Mouse (Mus musculus): ENCODE results near the gene Dazap2. TPM values are rescaled to one million over a fixed set of nuclear protein-coding genes. Genes with fewer than 3 reads are reported as not detected.

Dazap2 gene
- total and polyA plus RNA-seq, 3 experiments = 100 to 341 (median 233) TPM

DNA sequence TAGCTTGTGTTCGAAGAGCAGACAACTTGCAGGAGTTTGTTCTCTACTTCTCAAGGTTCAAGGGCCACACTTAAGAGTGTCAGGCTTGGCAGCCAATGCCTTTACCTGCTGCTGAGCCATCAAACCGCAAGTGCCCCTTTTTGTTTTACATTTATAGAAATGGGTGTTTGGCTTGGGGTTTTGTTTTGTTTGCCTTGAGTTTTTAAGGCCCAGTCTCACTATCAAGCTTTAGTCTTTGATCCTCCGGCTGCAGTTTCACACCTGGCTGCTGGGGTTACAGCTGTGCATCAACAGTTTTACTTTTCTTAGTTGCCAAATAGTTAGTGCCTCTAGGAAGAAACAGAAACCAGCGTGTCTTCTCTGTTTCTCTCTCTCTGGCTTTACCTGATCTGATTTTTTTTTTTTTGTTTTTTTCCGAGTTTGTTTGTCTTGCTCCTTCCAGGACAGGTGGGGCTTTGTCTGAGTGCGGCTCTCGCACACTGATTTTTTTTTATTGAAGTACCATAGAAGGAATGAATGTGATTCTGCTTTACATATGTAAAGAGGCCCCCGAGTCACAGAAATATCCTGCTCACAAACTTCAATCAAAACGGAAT, 16.8 kb upstream of the Dazap2 start:
- Histone ChIP-seq H3K9ac (ENCODE audit: control insufficient read depth, low read depth, low read length, poor library complexity, severe bottlenecking) (peak overlapping the region; percentile 65), H3K9me3 (replicated peaks; ENCODE audit: insufficient read depth, low read length) (no peaks in the 10 kb centered on the region), H3K4me1 (ENCODE audit: control insufficient read depth in 1 of 2, insufficient read depth in 2 of 2, low read length in 2 of 2) (peaks cover 4 to 11% of the 10 kb centered on the region in 2 experiments), H3K79me2 (ENCODE audit: control insufficient read depth, insufficient read depth, low read length, poor library complexity) (no peaks in the 10 kb centered on the region; the same call in 1 of the 2 replicates), H3K36me3 (ENCODE audit: control insufficient read depth in 1 of 2, insufficient read depth in 2 of 2, low read length in 2 of 2) (peaks cover 0 to 3% of the 10 kb centered on the region in 2 experiments; a peak in 1 of 4 replicates), H3K27me3 (ENCODE audit: control insufficient read depth in 1 of 2, insufficient read depth in 2 of 2, low read length in 2 of 2) (peaks cover 3 to 4% of the 10 kb centered on the region in 2 experiments; a peak in 3 of 4 replicates), H3K27ac (ENCODE audit: control insufficient read depth, low read depth, low read length) (no peak overlapping the region), H3K4me3 (ENCODE audit: control insufficient read depth in 1 of 2, insufficient read depth in 1 of 2, low read depth in 2 of 2, low read length in 2 of 2) (peak overlapping the region; percentile 60 to 96)
- peak; percentile 41 for DNase-seq (ENCODE audit: low read depth, low spot score)
- TF ChIP-seq ZNF384 (IDR thresholded peaks at IDR 0.05; ENCODE audit: low read depth, low read length) (peak; percentile 43; the same call in 1 of the 2 replicates), RCOR1 (IDR thresholded peaks at IDR 0.05; ENCODE audit: low read depth, low read length) (peak; percentile 27; the same call in 1 of the 2 replicates), E2F4 (IDR thresholded peaks at IDR 0.05; ENCODE audit: borderline replicate concordance, low read depth, low read length) (no peak)

DNA sequence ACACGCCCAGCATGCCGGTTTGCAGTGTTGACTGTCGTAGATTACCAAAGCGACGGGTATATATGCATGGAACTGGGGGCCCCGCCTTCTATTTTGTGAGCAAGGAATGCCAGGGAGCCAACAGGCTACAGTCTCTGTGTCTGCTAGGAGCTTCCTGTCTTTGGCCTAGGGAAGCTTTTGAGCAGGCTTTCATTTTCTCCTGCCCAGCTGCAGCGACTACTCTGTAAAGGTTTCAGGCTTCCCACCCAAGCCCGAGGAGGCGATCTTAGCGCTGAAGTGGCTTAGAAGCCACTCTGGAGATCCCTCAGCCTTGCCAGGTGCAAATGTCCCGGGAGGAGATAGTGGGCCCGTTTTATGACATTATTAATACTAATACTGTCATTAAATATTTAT, 16.3 kb upstream of the Dazap2 start:
- H3K79me2 ChIP-seq (ENCODE audit: control insufficient read depth, insufficient read depth, low read length, poor library complexity) = no peaks in the 10 kb centered on the region; the same call in 1 of the 2 replicates
- peaks cover 0 to 3% of the 10 kb centered on the region in 2 experiments; a peak in 1 of 4 replicates for H3K36me3 ChIP-seq (ENCODE audit: control insufficient read depth in 1 of 2, insufficient read depth in 2 of 2, low read length in 2 of 2)
- H3K9ac ChIP-seq (ENCODE audit: control insufficient read depth, low read depth, low read length, poor library complexity, severe bottlenecking) = peak overlapping the region; percentile 65
- H3K4me3 ChIP-seq (ENCODE audit: control insufficient read depth in 1 of 2, insufficient read depth in 1 of 2, low read depth in 2 of 2, low read length in 2 of 2) = peak overlapping the region; percentile 60 to 96
- DNase-seq (ENCODE audit: low read depth, low spot score) = peak; percentile 72
- H3K9me3 ChIP-seq (replicated peaks; ENCODE audit: insufficient read depth, low read length) = no peaks in the 10 kb centered on the region
- H3K27me3 ChIP-seq (ENCODE audit: control insufficient read depth in 1 of 2, insufficient read depth in 2 of 2, low read length in 2 of 2) = peaks cover under 1 to 4% of the 10 kb centered on the region in 2 experiments; a peak in 3 of 4 replicates
- TF ChIP-seq MEF2A (IDR thresholded peaks at IDR 0.05; ENCODE audit: extremely low read depth, insufficient replicate concordance, low read depth, low read length, poor library complexity, severe bottlenecking) = no peak
- TF ChIP-seq MXI1 (IDR thresholded peaks at IDR 0.05; ENCODE audit: low read depth, low read length) = peak; percentile 61
- TF ChIP-seq CTCF (IDR thresholded peaks at IDR 0.05 in 2 of 3, conservative IDR thresholded peaks at IDR 0.05 in 1 of 3; ENCODE audit: control insufficient read depth in 1 of 3, insufficient read depth in 1 of 3, low read depth in 2 of 3, low read length in 3 of 3, poor library complexity in 1 of 3, severe bottlenecking in 1 of 3) = no peak
- TF ChIP-seq CHD1 (IDR thresholded peaks at IDR 0.05; ENCODE audit: low read depth, low read length) = no peak
- no peak for TF ChIP-seq MAZ (IDR thresholded peaks at IDR 0.05; ENCODE audit: low read depth, low read length)
- no peak for TF ChIP-seq RCOR1 (IDR thresholded peaks at IDR 0.05; ENCODE audit: low read depth, low read length)
- TF ChIP-seq TAL1 (IDR thresholded peaks at IDR 0.05; ENCODE audit: low read length) = no peak
- TF ChIP-seq MYC (IDR thresholded peaks at IDR 0.05; ENCODE audit: low read depth, low read length) = no peak
- TF ChIP-seq KAT2A (conservative IDR thresholded peaks at IDR 0.05; ENCODE audit: low read depth, low read length) = no peak
- no peak for TF ChIP-seq MAFK (IDR thresholded peaks at IDR 0.05; ENCODE audit: borderline replicate concordance, low read depth, low read length)
- TF ChIP-seq SMC3 (IDR thresholded peaks at IDR 0.05; ENCODE audit: low read depth, low read length) = no peak
- 0 out of 4 replicates have a peak, but pooled peaks of 1 of the 2 experiments have one; percentile 16 for TF ChIP-seq POLR2A (IDR thresholded peaks at IDR 0.05; ENCODE audit: control insufficient read depth in 1 of 2, insufficient read depth in 1 of 2, low read depth in 1 of 2, low read length in 2 of 2, poor library complexity in 1 of 2)
- TF ChIP-seq SIN3A (IDR thresholded peaks at IDR 0.05; ENCODE audit: low read length) = no peak; the same call in 1 of the 2 replicates
- TF ChIP-seq USF1 (IDR thresholded peaks at IDR 0.05; ENCODE audit: low read depth, low read length) = no peak
- no peak for TF ChIP-seq MYB (IDR thresholded peaks at IDR 0.05; ENCODE audit: low read depth, low read length)
- no peak for TF ChIP-seq ZMIZ1 (IDR thresholded peaks at IDR 0.05; ENCODE audit: low read depth, low read length)
- TF ChIP-seq BHLHE40 (IDR thresholded peaks at IDR 0.05; ENCODE audit: borderline replicate concordance, low read depth, low read length) = no peak
- TF ChIP-seq EP300 (IDR thresholded peaks at IDR 0.05; ENCODE audit: low read depth in 1 of 2, low read length in 2 of 2) = no peak
- no peak for TF ChIP-seq NRF1 (IDR thresholded peaks at IDR 0.05; ENCODE audit: insufficient read depth, low read depth, low read length, poor library complexity, severe bottlenecking)
- TF ChIP-seq MAX (IDR thresholded peaks at IDR 0.05; ENCODE audit: low read length) = no peak
- TF ChIP-seq ZNF384 (IDR thresholded peaks at IDR 0.05; ENCODE audit: low read depth, low read length) = 0 out of 2 replicates have a peak, but pooled peaks have one; percentile 3
- H3K27ac ChIP-seq (ENCODE audit: control insufficient read depth, low read depth, low read length) = no peak overlapping the region
- peaks cover 4 to 11% of the 10 kb centered on the region in 2 experiments for H3K4me1 ChIP-seq (ENCODE audit: control insufficient read depth in 1 of 2, insufficient read depth in 2 of 2, low read length in 2 of 2)

Measured in MEL (cell line).